In genomic region chr4:110132061-110132460, GRCm38 (mm10) we compare ENCODE assay signal across 16 mouse cellular contexts.
DNase-seq lines count a peak whose midpoint lies in the region; ATAC-seq and TF ChIP-seq lines count a peak whose summit lies in the region.
"Had no signal": no experiment of that assay in that cellular context is flagged by ENCODE, and none has a peak within 500 bp of the region (broad histone marks: within the 10 kb centered on the region; RNA-seq: fewer than 3 reads in every experiment).

No protein-coding gene starts in this region.

- H3K4me1 ChIP-seq in lung, postnatal 0 days (ENCODE audit: insufficient read depth, low read depth, low read length), result no peaks in the 10 kb centered on the region
- H3K4me1 ChIP-seq: liver, embryonic 15.5 days had no signal

- no peak overlapping the region for H3K27ac ChIP-seq in lung, postnatal 0 days (ENCODE audit: low read length)
- H3K27ac ChIP-seq: forebrain, embryonic 13.5 days; gastrocnemius, adult 2 months; kidney, embryonic 15.5 days; liver, embryonic 15.5 days; midbrain, embryonic 15.5 days; neural tube, embryonic 13.5 days had no signal

- H3K79me2 ChIP-seq in myocyte (ENCODE audit: control insufficient read depth, insufficient read depth), result no peaks in the 10 kb centered on the region

- WGBS in lung, postnatal 0 days, result 48% methylated on average over 4 of the region's 4 CpGs

- no peak overlapping the region for H3ac ChIP-seq in myocyte (ENCODE audit: control insufficient read depth, insufficient read length)

- no peaks in the 10 kb centered on the region for H3K9me3 ChIP-seq in lung, postnatal 0 days (ENCODE audit: low read length)
- H3K9me3 ChIP-seq: forebrain, embryonic 13.5 days; kidney, embryonic 15.5 days; liver, embryonic 15.5 days; midbrain, embryonic 15.5 days; neural tube, embryonic 13.5 days had no signal

- DNase-seq in adrenal gland, postnatal 10 days, result peak; percentile 9
- no peak for DNase-seq in adrenal gland, adult 2 months
- peak; percentile 6 for DNase-seq in lung, postnatal 10 days
- DNase-seq in lung, postnatal 0 days (ENCODE audit: low spot score), result no peak
- DNase-seq in embryo, embryonic 11 days, result peak; percentile 66
- no peak for DNase-seq in spleen, postnatal 14 days (ENCODE audit: low spot score in 2 of 2)
- DNase-seq in left cerebral cortex, adult 9 months (ENCODE audit: low spot score in 2 of 2), result no peak
- DNase-seq: cerebellum, adult 9-10 months; gastrocnemius, adult 2 months; thymus, adult 2 months had no signal

- no peak overlapping the region for H3K4me2 ChIP-seq in lung, postnatal 0 days (replicated peaks; ENCODE audit: low read depth, low read length)
- no peak overlapping the region for H3K4me2 ChIP-seq in myocyte (ENCODE audit: low read depth)
- H3K4me2 ChIP-seq: forebrain, embryonic 13.5 days; kidney, embryonic 15.5 days; liver, embryonic 15.5 days; midbrain, embryonic 15.5 days; neural tube, embryonic 13.5 days had no signal

- H3K4me3 ChIP-seq in lung, postnatal 0 days (ENCODE audit: low read depth, low read length), result no peak overlapping the region
- H3K4me3 ChIP-seq in myocyte, result no peak overlapping the region
- H3K4me3 ChIP-seq: forebrain, embryonic 13.5 days; gastrocnemius, adult 2 months; kidney, embryonic 15.5 days; liver, embryonic 15.5 days; midbrain, embryonic 15.5 days; neural tube, embryonic 13.5 days had no signal

- no peak for ATAC-seq in lung, postnatal 0 days
- ATAC-seq: forebrain, embryonic 13.5 days; midbrain, embryonic 15.5 days had no signal

- no peaks in the 10 kb centered on the region for H3K36me3 ChIP-seq in lung, postnatal 0 days (ENCODE audit: insufficient read depth, low read length)
- no peaks in the 10 kb centered on the region for H3K36me3 ChIP-seq in myocyte (ENCODE audit: control insufficient read depth, insufficient read depth)
- H3K36me3 ChIP-seq: kidney, embryonic 15.5 days; liver, embryonic 15.5 days; midbrain, embryonic 15.5 days; neural tube, embryonic 13.5 days had no signal

- H3K9ac ChIP-seq in lung, postnatal 0 days (replicated peaks; ENCODE audit: low read depth), result no peak overlapping the region
- H3K9ac ChIP-seq: forebrain, embryonic 13.5 days; kidney, embryonic 15.5 days; liver, embryonic 15.5 days; midbrain, embryonic 15.5 days; neural tube, embryonic 13.5 days had no signal

- TF ChIP-seq POLR2A in myocyte (IDR thresholded peaks at IDR 0.05; ENCODE audit: insufficient read length, low read depth), result no peak

- no peak for TF ChIP-seq EP300 in lung, postnatal 0 days (IDR thresholded peaks at IDR 0.05)

- no peak for TF ChIP-seq CTCF in lung, postnatal 0 days (IDR thresholded peaks at IDR 0.05)

- H3K27me3 ChIP-seq in lung, postnatal 0 days (replicated peaks; ENCODE audit: insufficient read depth, low read length), result no peaks in the 10 kb centered on the region
- no peaks in the 10 kb centered on the region for H3K27me3 ChIP-seq in myocyte (ENCODE audit: control insufficient read depth, insufficient read depth, insufficient read length)
- H3K27me3 ChIP-seq: forebrain, embryonic 13.5 days; kidney, embryonic 15.5 days; liver, embryonic 15.5 days; midbrain, embryonic 15.5 days; neural tube, embryonic 13.5 days had no signal

TF ChIP-seq in myocyte, 11 proteins besides CTCF, POLR2A, EP300 and RAD21:
- TF ChIP-seq POLR2AphosphoS2 (IDR thresholded peaks at IDR 0.05; ENCODE audit: insufficient read length, low read depth), result no peak
- no peak for TF ChIP-seq MYOG (IDR thresholded peaks at IDR 0.05; ENCODE audit: control insufficient read depth in 1 of 3, insufficient read depth in 1 of 3, insufficient read length in 2 of 3, low read depth in 2 of 3)
- peak; percentile 19 for TF ChIP-seq REST (IDR thresholded peaks at IDR 0.05; ENCODE audit: insufficient read depth, insufficient read length)

Comparison
In these comparisons a context has a peak if more than half of its experiments do, and no peak if none do; other contexts are left out.
1. DNase-seq: peak in adrenal gland, postnatal 10 days (single experiment), lung, postnatal 10 days (single experiment) and embryo, embryonic 11 days (single experiment); none in adrenal gland, adult 2 months (single experiment), lung, postnatal 0 days (single experiment), spleen, postnatal 14 days (0 of 2) and left cerebral cortex, adult 9 months (0 of 2).